Mouse (Mus musculus) lung, embryonic 15.5 days (tissue): Measurements from ENCODE around the gene Gm49721. TPM values are rescaled to one million over a fixed set of nuclear protein-coding genes. Genes with fewer than 3 reads are reported as not detected.
"Not testable (repeated sequence)": the region's sequence is repeated elsewhere in the genome, so short reads cannot be mapped to it uniquely, and the experiment has no call there.

Source experiments
- ATAC-seq: fragments of 200-750 bp; cut with Nextera tagmentation; 2 replicates; pipeline ENCODE4 v1.8.0; 2017; ENCODE audit warnings: moderate number of reproducible peaks, borderline replicate concordance; ENCODE audit not compliant: low FRiP score, low TSS enrichment; ENCODE audit errors: extremely low read depth
- H3K27ac ChIP-seq: fragments of 300-500 bp; sonication (generic); 2 replicates; pipeline ENCODE4 v1.5.1; 2015; ENCODE audit warnings: moderate library complexity, mild to moderate bottlenecking, inconsistent platforms
- H3K27me3 ChIP-seq: fragments of 300-500 bp; sonication (generic); 2 replicates; pipeline ENCODE4 v1.6.1; 2015; ENCODE audit warnings: inconsistent platforms
- H3K36me3 ChIP-seq: fragments of 300-500 bp; sonication (generic); 2 replicates; pipeline ENCODE4 v1.6.1; 2015; ENCODE audit warnings: inconsistent platforms
- H3K4me1 ChIP-seq: fragments of 300-500 bp; sonication (generic); 2 replicates; pipeline ENCODE4 v1.6.1; 2015; ENCODE audit warnings: inconsistent platforms
- H3K4me2 ChIP-seq: fragments of 300-500 bp; sonication (generic); 2 replicates; pipeline ENCODE4 v1.6.1; 2015; ENCODE audit warnings: inconsistent platforms, mild to moderate bottlenecking, moderate library complexity
- H3K4me3 ChIP-seq: fragments of 300-500 bp; sonication (generic); 2 replicates; pipeline ENCODE4 v1.5.1; 2015; ENCODE audit warnings: mild to moderate bottlenecking, inconsistent platforms
- H3K9ac ChIP-seq: fragments of 300-500 bp; sonication (generic); 2 replicates; pipeline ENCODE4 v1.6.1; 2015; ENCODE audit warnings: inconsistent platforms
- H3K9me3 ChIP-seq: fragments of 300-500 bp; sonication (generic); 2 replicates; pipeline ENCODE4 v1.6.1; 2016; ENCODE audit warnings: inconsistent platforms
- WGBS: fragments of 180-500 bp; shearing (Covaris S2); methylation state at CpG from one replicate; pipeline ENCODE4 v1.1.7; 2015; 5-methylcytosine and 5-hydroxymethylcytosine counted together
- polyA plus RNA-seq: library from polyadenylated mRNA; unstranded; fragments of >200 nt; fragmentation: Nextera tagmentation; extraction: Ambion mirVana; gene quantifications from 2 replicates; pipeline ENCODE4 v1.2.1, GENCODE M21; 2015

The Gm49721 gene
- polyA plus RNA-seq, 1 experiment from 2014 or later = 0.24 TPM

DNA sequence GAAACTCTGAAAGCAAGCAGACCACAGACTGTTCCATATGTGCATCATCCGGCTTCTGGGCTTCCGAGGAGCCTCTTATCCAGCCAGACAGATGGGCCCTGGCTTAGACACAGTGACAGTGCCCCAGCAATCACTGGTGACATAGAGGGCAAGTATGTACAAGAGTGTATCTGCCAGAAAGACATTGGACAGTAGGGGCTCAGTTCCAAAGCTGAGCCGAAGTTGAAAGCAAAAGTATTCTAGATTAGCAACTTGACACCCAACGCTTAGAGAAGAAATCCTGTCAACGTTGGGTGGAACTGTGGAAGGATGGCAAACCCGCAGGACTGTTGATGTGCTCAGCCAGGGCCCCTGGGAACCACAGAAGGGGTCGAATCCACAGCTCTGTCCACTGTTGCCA, 51.5 kb downstream of the Gm49721 start:
- H3K4me3 ChIP-seq, H3K36me3 ChIP-seq, ATAC-seq, H3K27ac ChIP-seq, H3K27me3 ChIP-seq, H3K9me3 ChIP-seq, H3K4me1 ChIP-seq, H3K4me2 ChIP-seq, H3K9ac ChIP-seq: not testable (repeated sequence)
- WGBS = 47% methylated on average over 5 of the region's 7 CpGs

- H3K4me2 ChIP-seq, H3K4me3 ChIP-seq, ATAC-seq, H3K27me3 ChIP-seq, H3K27ac ChIP-seq, H3K9me3 ChIP-seq, H3K9ac ChIP-seq, H3K36me3 ChIP-seq, H3K4me1 ChIP-seq: not testable (repeated sequence)
- WGBS = 47% methylated on average over 3 of the region's 6 CpGs
These were observed 52.0 kb downstream of the Gm49721 start for GRCm38 (mm10) chr17:7030622-7031174.

DNA sequence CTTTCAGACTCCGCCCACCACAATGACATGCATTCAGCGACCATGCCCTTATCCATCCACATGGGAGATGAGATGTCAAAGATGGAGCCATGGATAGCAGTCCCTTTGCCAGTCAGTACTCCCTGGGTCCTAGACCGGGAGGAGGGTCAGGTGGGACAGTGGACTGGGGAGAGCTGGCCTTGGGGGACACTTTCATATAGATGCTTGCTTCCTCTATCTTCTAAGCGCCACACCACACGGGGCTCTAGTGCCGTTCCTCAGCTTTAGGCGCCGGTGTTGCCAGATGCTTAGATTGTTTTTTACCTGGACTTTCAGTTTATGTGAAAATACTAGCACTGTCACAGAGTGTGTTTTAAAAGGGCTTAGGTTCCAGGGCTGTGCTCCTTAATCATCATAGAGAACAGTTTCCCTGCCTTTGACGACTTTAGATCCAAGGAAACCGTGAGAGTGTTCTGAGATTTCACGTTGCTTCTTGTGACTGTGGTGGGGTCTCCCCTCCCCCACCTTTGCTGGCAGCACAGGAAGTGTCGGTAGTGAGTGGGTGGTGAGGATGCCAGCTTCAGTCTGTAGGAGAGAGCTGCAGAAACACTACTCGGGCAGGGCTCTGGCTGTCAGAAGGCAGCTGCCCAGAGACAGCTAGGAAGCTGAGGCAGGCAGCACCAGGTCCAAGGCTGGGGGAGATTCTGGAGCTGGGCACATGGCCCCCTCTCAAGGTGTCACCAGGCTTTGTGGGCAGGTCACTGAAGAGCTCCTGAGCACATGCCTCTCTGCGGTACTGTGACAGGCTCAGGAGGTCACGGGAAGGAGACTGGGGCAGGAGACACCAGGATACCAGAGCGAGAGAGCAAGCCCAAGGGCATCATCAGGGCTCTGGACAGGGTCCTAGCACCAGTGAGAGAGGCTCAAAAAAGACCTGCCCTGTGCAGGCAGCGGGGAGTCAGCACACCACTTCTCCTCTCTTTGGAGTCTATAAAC, 54.8 kb downstream of the Gm49721 start:
- 57% methylated on average over 3 of the region's 17 CpGs for WGBS
- not testable (repeated sequence) for H3K27me3 ChIP-seq, H3K4me3 ChIP-seq, H3K4me1 ChIP-seq, H3K9me3 ChIP-seq, H3K36me3 ChIP-seq, ATAC-seq, H3K4me2 ChIP-seq, H3K27ac ChIP-seq, H3K9ac ChIP-seq

DNA sequence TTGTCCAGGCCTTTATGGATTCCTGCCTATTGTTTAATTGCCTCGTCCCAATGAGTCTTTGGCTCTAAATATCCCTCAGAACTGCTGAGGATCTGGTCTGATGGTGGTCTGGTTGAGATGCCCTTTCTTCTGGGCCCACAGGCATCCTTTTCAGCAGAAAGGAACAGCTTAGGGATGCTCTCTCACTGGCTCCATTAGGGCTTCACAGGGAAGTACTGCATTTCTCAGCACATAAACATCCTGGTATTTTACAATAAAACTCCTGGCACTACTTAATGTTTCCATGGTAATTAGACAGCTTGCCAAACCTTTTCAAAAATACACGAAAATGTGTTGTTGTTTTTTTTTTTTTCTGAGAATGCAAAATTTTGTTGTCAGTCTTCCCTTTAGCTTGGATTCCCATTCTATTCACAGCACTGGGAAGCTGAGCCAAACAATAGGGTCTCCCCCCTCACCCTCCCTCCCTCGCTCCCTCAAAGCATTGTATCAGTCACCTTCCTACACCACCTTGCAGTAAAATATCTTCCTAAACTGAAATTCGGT, 90.4 kb downstream of the Gm49721 start:
- H3K36me3 ChIP-seq, H3K4me3 ChIP-seq, H3K27ac ChIP-seq, H3K4me1 ChIP-seq, H3K4me2 ChIP-seq, H3K27me3 ChIP-seq, ATAC-seq, H3K9ac ChIP-seq, H3K9me3 ChIP-seq: not testable (repeated sequence)
- WGBS = 60% methylated on average over 2 of the region's 4 CpGs

GRCm38 (mm10) chr17:7069561-7070240, 91.0 kb downstream of the Gm49721 start:
- H3K4me2 ChIP-seq, H3K27me3 ChIP-seq, ATAC-seq, H3K36me3 ChIP-seq, H3K9me3 ChIP-seq, H3K27ac ChIP-seq, H3K4me3 ChIP-seq, H3K4me1 ChIP-seq, H3K9ac ChIP-seq: not testable (repeated sequence)
- WGBS = 59% methylated on average over 4 of the region's 7 CpGs

- H3K4me2 ChIP-seq, H3K36me3 ChIP-seq, H3K9ac ChIP-seq, ATAC-seq, H3K27me3 ChIP-seq, H3K9me3 ChIP-seq, H3K27ac ChIP-seq, H3K4me3 ChIP-seq, H3K4me1 ChIP-seq: not testable (repeated sequence)
- 30% methylated on average over 3 of the region's 3 CpGs for WGBS
These were observed 95.8 kb downstream of the Gm49721 start for GRCm38 (mm10) chr17:7074494-7074893.

- not testable (repeated sequence) for H3K4me3 ChIP-seq, H3K4me2 ChIP-seq, ATAC-seq, H3K27me3 ChIP-seq, H3K9ac ChIP-seq, H3K27ac ChIP-seq, H3K9me3 ChIP-seq, H3K36me3 ChIP-seq, H3K4me1 ChIP-seq
- WGBS = 87% methylated on average over 5 of the region's 6 CpGs
These were observed 96.8 kb downstream of the Gm49721 start for GRCm38 (mm10) chr17:7075519-7075918.

- not testable (repeated sequence) for H3K27ac ChIP-seq, H3K36me3 ChIP-seq, H3K27me3 ChIP-seq, H3K4me3 ChIP-seq, H3K9ac ChIP-seq, H3K4me2 ChIP-seq, H3K9me3 ChIP-seq, H3K4me1 ChIP-seq, ATAC-seq
- 10% methylated on average over 1 of the region's 4 CpGs for WGBS
These were observed 100.9 kb downstream of the Gm49721 start for GRCm38 (mm10) chr17:7079558-7079957.

- H3K9me3 ChIP-seq, H3K27me3 ChIP-seq, H3K36me3 ChIP-seq, ATAC-seq, H3K4me2 ChIP-seq, H3K4me3 ChIP-seq, H3K9ac ChIP-seq, H3K4me1 ChIP-seq, H3K27ac ChIP-seq: not testable (repeated sequence)
- WGBS = no CpG with 5 or more reads among the region's 5 CpGs
These were observed 105.8 kb downstream of the Gm49721 start for GRCm38 (mm10) chr17:7084523-7084922.

GRCm38 (mm10) chr17:7085469-7086168, 106.9 kb downstream of the Gm49721 start:
- not testable (repeated sequence) for H3K27ac ChIP-seq, H3K36me3 ChIP-seq, H3K9me3 ChIP-seq, ATAC-seq, H3K4me3 ChIP-seq, H3K4me2 ChIP-seq, H3K9ac ChIP-seq, H3K4me1 ChIP-seq, H3K27me3 ChIP-seq
- WGBS = no CpG with 5 or more reads among the region's 12 CpGs

DNA sequence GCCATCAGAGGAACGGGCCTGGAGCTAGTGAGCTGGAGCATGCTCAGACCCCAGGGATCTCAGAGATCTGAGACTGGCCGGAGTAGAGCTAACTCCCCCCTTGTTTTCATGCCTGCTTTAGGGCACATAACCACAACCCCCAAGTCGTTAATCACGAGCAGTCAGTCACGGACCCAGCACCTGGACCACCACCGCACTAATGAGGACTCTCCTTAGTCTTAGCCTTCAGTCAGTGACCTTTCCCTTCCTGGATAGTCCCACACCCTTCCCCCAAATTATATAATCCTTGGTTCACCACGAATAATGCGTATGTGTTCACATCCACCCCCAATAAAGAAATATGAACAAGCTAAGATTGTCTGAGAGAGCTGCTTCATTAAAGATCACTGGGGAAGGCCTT, 108.1 kb downstream of the Gm49721 start:
- not testable (repeated sequence) for H3K27me3 ChIP-seq, H3K9me3 ChIP-seq, H3K27ac ChIP-seq, H3K9ac ChIP-seq, H3K36me3 ChIP-seq, H3K4me2 ChIP-seq, ATAC-seq, H3K4me1 ChIP-seq, H3K4me3 ChIP-seq
- 74% methylated on average over 7 of the region's 8 CpGs for WGBS
